Mouse (Mus musculus) CH12.LX (cell line): ENCODE data around the gene Esr1.

Experiments
- CTCF ChIP-seq, 2 experiments: IDR thresholded peaks in 1 of 2; conservative IDR thresholded peaks in 1 of 2; 2 replicates each; pipeline ENCODE4 v1.5.1; 2011 to 2012; ENCODE audit warnings: low read depth in 2 of 2, low read length in 2 of 2, improper control_type of control experiment in 1 of 2, inconsistent platforms in 1 of 2, mild to moderate bottlenecking in 1 of 2, moderate library complexity in 1 of 2
- EP300 ChIP-seq: IDR thresholded peaks from 2 replicates; pipeline ENCODE4 v1.6.1; 2011; ENCODE audit warnings: low read length, improper control_type of control experiment
- NRF1 ChIP-seq: IDR thresholded peaks from 2 replicates; pipeline ENCODE4 v1.6.1; 2014; ENCODE audit warnings: low read depth, mild to moderate bottlenecking, inconsistent platforms, low read length, improper control_type of control experiment, moderate library complexity

- no peak for TF ChIP-seq EP300
- no peak for TF ChIP-seq NRF1
- TF ChIP-seq CTCF (conservative IDR thresholded peaks at IDR 0.05 in 1 of 2, IDR thresholded peaks at IDR 0.05 in 1 of 2; ENCODE audit: low read depth in 2 of 2, low read length in 2 of 2), result no peak
Observed at GRCm38 (mm10) chr10:4599591-4599990, 11.8 kb upstream of the Esr1 start.
